Mouse (Mus musculus) MEL (cell line): ENCODE data around the gene Tmem185a. TPM values are rescaled to one million over a fixed set of nuclear protein-coding genes. Genes with fewer than 3 reads are reported as not detected.

Experiments
- DNase-seq: peaks from one replicate; pipeline ENCODE4 v3.0.0; 2011; ENCODE audit warnings: low read depth, low spot score
- H3K27ac ChIP-seq: 2 replicates; pipeline ENCODE4 v1.5.1; 2012; ENCODE audit warnings: low read depth, mild to moderate bottlenecking, control low read depth, low read length, moderate library complexity; ENCODE audit not compliant: control insufficient read depth
- H3K27me3 ChIP-seq, 2 experiments: fragments of 150-350 bp in 1 of 2; sonication (generic) in 1 of 2; 2 replicates each; pipeline ENCODE4 v1.6.1; 2012; ENCODE audit warnings: low read length in 2 of 2, mild to moderate bottlenecking in 2 of 2, improper control_type of control experiment in 1 of 2, moderate library complexity in 1 of 2; ENCODE audit not compliant: insufficient read depth in 2 of 2, control insufficient read depth in 1 of 2
- H3K36me3 ChIP-seq, 2 experiments: 2 replicates each; pipeline ENCODE4 v1.6.1; 2012 to 2014; ENCODE audit warnings: low read length in 2 of 2, improper control_type of control experiment in 1 of 2, inconsistent platforms in 1 of 2, mild to moderate bottlenecking in 1 of 2; ENCODE audit not compliant: insufficient read depth in 2 of 2, control insufficient read depth in 1 of 2
- H3K4me1 ChIP-seq, 2 experiments: fragments of 150-350 bp in 1 of 2; sonication (generic) in 1 of 2; 2 replicates each; pipeline ENCODE4 v1.6.1; 2012; ENCODE audit warnings: low read length in 2 of 2, improper control_type of control experiment in 1 of 2, mild to moderate bottlenecking in 1 of 2; ENCODE audit not compliant: insufficient read depth in 2 of 2, control insufficient read depth in 1 of 2
- H3K4me3 ChIP-seq, 2 experiments: fragments of 150-350 bp in 1 of 2; sonication (generic) in 1 of 2; 2 replicates each; pipeline ENCODE4 v1.5.1; 2012; ENCODE audit warnings: low read depth in 2 of 2, low read length in 2 of 2, mild to moderate bottlenecking in 2 of 2, moderate library complexity in 2 of 2, control low read depth in 1 of 2, improper control_type of control experiment in 1 of 2; ENCODE audit not compliant: control insufficient read depth in 1 of 2, insufficient read depth in 1 of 2
- H3K79me2 ChIP-seq: 2 replicates; pipeline ENCODE4 v1.6.1; 2012; ENCODE audit warnings: mild to moderate bottlenecking, low read length, moderate library complexity; ENCODE audit not compliant: control insufficient read depth, poor library complexity, insufficient read depth
- H3K9ac ChIP-seq: 2 replicates; pipeline ENCODE4 v1.6.1; 2012; ENCODE audit warnings: low read depth, mild to moderate bottlenecking, control low read depth, low read length, moderate library complexity; ENCODE audit not compliant: control insufficient read depth, poor library complexity, severe bottlenecking
- H3K9me3 ChIP-seq: fragments of 150-350 bp; sonication (generic); replicated peaks from 2 replicates; pipeline ENCODE4 v1.6.1; 2012; ENCODE audit warnings: mild to moderate bottlenecking, low read length, improper control_type of control experiment, moderate library complexity; ENCODE audit not compliant: insufficient read depth
- BHLHE40 ChIP-seq: IDR thresholded peaks from 2 replicates; pipeline ENCODE4 v1.6.1; 2012; ENCODE audit warnings: low read depth, mild to moderate bottlenecking, inconsistent platforms, low read length, improper control_type of control experiment, borderline replicate concordance
- CHD1 ChIP-seq: IDR thresholded peaks from 2 replicates; pipeline ENCODE4 v1.6.1; 2012; ENCODE audit warnings: low read depth, mild to moderate bottlenecking, inconsistent platforms, low read length, improper control_type of control experiment
- EP300 ChIP-seq, 2 experiments: IDR thresholded peaks; 2 replicates each; pipeline ENCODE4 v1.6.1; 2011; ENCODE audit warnings: improper control_type of control experiment in 2 of 2, low read length in 2 of 2, low read depth in 1 of 2, mild to moderate bottlenecking in 1 of 2
- ETS1 ChIP-seq: IDR thresholded peaks from 2 replicates; pipeline ENCODE4 v1.6.1; 2012; ENCODE audit warnings: low read depth, mild to moderate bottlenecking, inconsistent platforms, low read length, improper control_type of control experiment, moderate library complexity
- GABPA ChIP-seq: IDR thresholded peaks from 2 replicates; pipeline ENCODE4 v1.6.1; 2012; ENCODE audit warnings: low read depth, mild to moderate bottlenecking, inconsistent platforms, low read length, improper control_type of control experiment, moderate library complexity
- KAT2A ChIP-seq: conservative IDR thresholded peaks from 2 replicates; pipeline ENCODE4 v1.6.1; 2012; ENCODE audit warnings: low read depth, low read length, improper control_type of control experiment, inconsistent platforms
- MAFK ChIP-seq: IDR thresholded peaks from 2 replicates; pipeline ENCODE4 v1.6.1; 2011; ENCODE audit warnings: low read depth, mild to moderate bottlenecking, low read length, improper control_type of control experiment, borderline replicate concordance
- MAZ ChIP-seq: IDR thresholded peaks from 2 replicates; pipeline ENCODE4 v1.6.1; 2012; ENCODE audit warnings: low read depth, mild to moderate bottlenecking, inconsistent platforms, low read length, improper control_type of control experiment
- NRF1 ChIP-seq: IDR thresholded peaks from 2 replicates; pipeline ENCODE4 v1.6.1; 2014; ENCODE audit warnings: low read depth, mild to moderate bottlenecking, inconsistent platforms, low read length, improper control_type of control experiment, moderate library complexity; ENCODE audit not compliant: poor library complexity, insufficient read depth, severe bottlenecking
- RCOR1 ChIP-seq: IDR thresholded peaks from 2 replicates; pipeline ENCODE4 v1.6.1; 2012; ENCODE audit warnings: low read depth, mild to moderate bottlenecking, inconsistent platforms, low read length, improper control_type of control experiment
- SIN3A ChIP-seq: IDR thresholded peaks from 2 replicates; pipeline ENCODE4 v1.6.1; 2012; ENCODE audit warnings: low read length, improper control_type of control experiment, inconsistent platforms
- SMC3 ChIP-seq: IDR thresholded peaks from 2 replicates; pipeline ENCODE4 v1.6.1; 2011; ENCODE audit warnings: low read depth, low read length, improper control_type of control experiment
- TBP ChIP-seq: IDR thresholded peaks from 2 replicates; pipeline ENCODE4 v1.8.0; 2011; ENCODE audit warnings: low read depth, low read length, improper control_type of control experiment
- TCF12 ChIP-seq: IDR thresholded peaks from 2 replicates; pipeline ENCODE4 v1.6.1; 2014; ENCODE audit warnings: low read depth, mild to moderate bottlenecking, inconsistent platforms, low read length, improper control_type of control experiment, moderate library complexity
- USF1 ChIP-seq: IDR thresholded peaks from 2 replicates; pipeline ENCODE4 v1.6.1; 2014; ENCODE audit warnings: low read depth, mild to moderate bottlenecking, inconsistent platforms, low read length, improper control_type of control experiment, moderate library complexity
- polyA plus RNA-seq, 2 experiments: library from polyadenylated mRNA; stranded (reverse) in 1 of 2; unstranded in 1 of 2; fragments of >175 nt in 1 of 2; fragments of >200 nt in 1 of 2; gene quantifications; 2 replicates each; pipeline versions ENCODE4 v1.2.1 to v1.2.4; 2012; ENCODE audit warnings: low replicate concordance in 2 of 2, low read depth in 1 of 2; ENCODE audit not compliant: insufficient read length in 2 of 2, insufficient read depth in 1 of 2, missing spikeins in 1 of 2
- total RNA-seq: library from RNA; depleted of rRNA; stranded (reverse); fragments of 300-350 nt; gene quantifications from 2 replicates; pipeline ENCODE4 v1.2.3, GENCODE M21; 2012

The Tmem185a gene
- total and polyA plus RNA-seq, 3 experiments, result 17.6 to 20.3 TPM; not detected in 1

GRCm38 (mm10) chrX:70482154-70482553 lies 5.2 kb upstream of the Tmem185a start:
- TF ChIP-seq TBP (no peak), KAT2A (no peak), BHLHE40 (no peak), RCOR1 (no peak), SMC3 (no peak), USF1 (no peak), MAZ (no peak), SIN3A (no peak), ETS1 (no peak), EP300 (IDR thresholded peaks at IDR 0.05; ENCODE audit: low read depth in 1 of 2, low read length in 2 of 2) (no peak)
- Histone ChIP-seq H3K27ac (no peak overlapping the region), H3K9me3 (no peaks in the 10 kb centered on the region)

DNA sequence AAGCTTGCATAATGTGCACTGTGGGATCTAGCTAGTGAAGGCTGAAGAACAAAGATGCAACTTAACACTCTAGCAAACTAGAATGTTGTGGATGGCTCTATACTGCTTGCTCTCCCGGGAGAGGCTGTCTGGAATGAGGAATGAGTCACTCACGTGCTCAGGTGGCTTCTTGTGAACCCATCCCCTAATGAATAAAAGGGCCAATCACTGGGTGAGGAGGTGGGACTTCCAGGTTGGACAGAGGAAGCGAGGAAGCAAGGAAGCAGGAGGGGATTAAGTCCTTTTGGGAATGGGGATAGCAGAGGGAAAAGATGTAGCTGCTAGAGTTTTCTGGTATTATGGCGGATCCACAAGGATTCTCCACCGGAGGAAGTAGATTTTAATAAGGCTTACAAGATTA lies 1.7 kb upstream of the Tmem185a start:
- peaks cover 0 to 4% of the 10 kb centered on the region in 2 experiments; a peak in 1 of 4 replicates for H3K36me3 ChIP-seq
- H3K4me3 ChIP-seq, result no peak overlapping the region
- H3K9me3 ChIP-seq, result no peaks in the 10 kb centered on the region
- no peak overlapping the region for H3K9ac ChIP-seq
- no peak for DNase-seq
- H3K79me2 ChIP-seq, result peaks cover 3% of the 10 kb centered on the region
- H3K27me3 ChIP-seq, result no peaks in the 10 kb centered on the region
- 0 out of 4 replicates have a peak, but pooled peaks cover 0 to 2% of the 10 kb centered on the region in 2 experiments for H3K4me1 ChIP-seq
- no peak for TF ChIP-seq CHD1
- no peak for TF ChIP-seq USF1
- TF ChIP-seq TBP, result no peak
- no peak for TF ChIP-seq MAFK
- TF ChIP-seq EP300 (IDR thresholded peaks at IDR 0.05; ENCODE audit: low read depth in 1 of 2, low read length in 2 of 2), result no peak
- no peak for TF ChIP-seq TCF12
- no peak for TF ChIP-seq NRF1
- TF ChIP-seq GABPA, result no peak
- no peak overlapping the region for H3K27ac ChIP-seq

More at GRCm38 (mm10) chrX:70482154-70482553, 5.2 kb upstream of the Tmem185a start:
- Histone ChIP-seq H3K4me3 (no peak overlapping the region), H3K27me3 (no peaks in the 10 kb centered on the region), H3K36me3 (no peaks in the 10 kb centered on the region), H3K4me1 (no peaks in the 10 kb centered on the region), H3K79me2 (no peaks in the 10 kb centered on the region), H3K9ac (no peak overlapping the region)
- DNase-seq, result no peak
